Mouse (Mus musculus): ENCODE data around the gene Glyctk. TPM values are rescaled to one million over a fixed set of nuclear protein-coding genes. Genes with fewer than 3 reads are reported as not detected.
"Not testable (repeated sequence)": the region's sequence is repeated elsewhere in the genome, so short reads cannot be mapped to it uniquely, and the experiment has no call there.

Glyctk gene
- polyA plus RNA-seq, 1 experiment from 2014 or later = 3.0 TPM

DNA sequence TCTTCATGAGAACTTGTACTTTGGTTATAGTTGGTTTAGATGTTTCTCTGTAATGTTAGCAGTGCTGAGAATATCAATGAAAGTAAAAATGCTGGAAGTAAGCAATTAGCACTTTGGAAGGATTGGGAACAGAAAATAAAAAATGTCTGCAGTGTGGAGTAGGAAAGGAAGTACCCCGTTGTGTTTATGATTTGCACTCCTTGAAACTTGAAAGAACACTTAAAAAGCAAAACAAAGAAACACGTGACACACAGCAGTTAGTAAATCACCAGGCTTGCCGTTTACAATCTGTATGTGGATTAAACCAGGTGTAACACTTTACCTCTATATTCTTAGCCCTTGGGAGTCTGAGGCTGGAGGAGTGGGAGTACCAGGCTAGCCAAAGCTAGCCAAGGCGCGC, 18.8 kb upstream of the Glyctk start:
- Histone ChIP-seq H3K27ac (replicated peaks) (no peak overlapping the region), H3K27me3 (no peaks in the 10 kb centered on the region), H3K9me3 (replicated peaks) (no peaks in the 10 kb centered on the region), H3K4me2 (replicated peaks) (no peak overlapping the region), H3K4me1 (peaks cover 23% of the 10 kb centered on the region), H3K36me3 (peaks cover 46% of the 10 kb centered on the region), H3K4me3 (replicated peaks) (no peak overlapping the region), H3K9ac (no peak overlapping the region)
- WGBS = 73% methylated on average over 5 of the region's 5 CpGs
- no peak for ATAC-seq (ENCODE audit: insufficient number of reproducible peaks, low FRiP score, low TSS enrichment, low read depth)

DNA sequence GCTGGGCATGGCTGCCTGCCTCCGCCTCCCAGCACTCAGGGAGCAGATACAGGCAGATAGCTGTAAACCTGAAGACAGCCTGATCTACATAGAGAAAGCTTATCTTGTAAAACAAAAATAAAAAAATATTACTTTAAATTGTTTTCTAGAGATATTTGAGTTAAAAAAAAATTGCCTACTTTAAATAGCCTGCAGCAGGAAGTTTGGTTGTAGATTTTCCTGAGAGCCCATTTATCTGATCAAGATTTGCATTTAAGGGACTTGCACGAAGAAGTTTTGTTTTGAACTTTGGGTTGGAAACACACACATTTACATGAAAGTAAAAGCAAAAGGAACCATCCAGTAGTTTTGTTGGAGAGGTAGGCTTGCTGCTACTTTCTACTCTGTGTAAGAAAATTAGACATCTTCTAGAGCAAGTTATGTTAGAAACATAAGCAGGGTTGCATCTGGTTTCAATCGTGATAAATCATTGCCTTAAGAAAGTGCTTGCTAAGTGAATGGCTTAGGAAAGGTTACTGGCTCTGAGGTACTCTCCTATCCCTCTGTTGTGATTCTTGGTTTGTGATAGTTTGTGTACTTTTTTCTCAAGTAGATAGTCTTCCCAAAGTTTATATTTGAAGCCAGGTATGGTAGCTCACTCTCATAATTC, 17.7 kb upstream of the Glyctk start:
- no peak overlapping the region for H3K4me2 ChIP-seq (replicated peaks)
- H3K27me3 ChIP-seq = no peaks in the 10 kb centered on the region
- no peak overlapping the region for H3K4me3 ChIP-seq (replicated peaks)
- no peak overlapping the region for H3K27ac ChIP-seq (replicated peaks)
- no peak overlapping the region for H3K9ac ChIP-seq
- WGBS = 45% methylated on average over 3 of the region's 3 CpGs
- peaks cover 36% of the 10 kb centered on the region for H3K36me3 ChIP-seq
- no peaks in the 10 kb centered on the region for H3K9me3 ChIP-seq (replicated peaks)
- peaks cover 23% of the 10 kb centered on the region for H3K4me1 ChIP-seq
- ATAC-seq (ENCODE audit: insufficient number of reproducible peaks, low FRiP score, low TSS enrichment, low read depth) = no peak

DNA sequence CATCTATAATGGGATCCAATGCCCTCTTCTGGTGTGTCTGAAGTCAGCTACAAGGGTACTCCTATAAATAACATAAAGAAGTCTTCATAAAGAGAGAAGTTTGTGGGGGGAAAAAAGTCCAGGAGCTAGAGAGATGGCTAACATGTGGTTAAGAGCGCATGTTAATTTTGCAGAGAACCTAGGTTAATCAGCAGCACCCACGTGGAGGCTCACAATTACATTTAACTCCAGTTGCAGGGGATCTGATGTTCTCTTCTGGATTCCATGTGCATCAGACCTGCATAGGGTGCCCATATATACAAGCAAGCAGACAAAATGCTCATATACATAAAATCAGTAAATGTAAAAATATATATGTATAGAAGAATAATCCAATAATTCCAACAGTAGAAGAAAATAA, 15.4 kb upstream of the Glyctk start:
- no peak overlapping the region for H3K9ac ChIP-seq
- peak overlapping the region; percentile 85 for H3K4me2 ChIP-seq (replicated peaks)
- peak overlapping the region; percentile 79 for H3K4me3 ChIP-seq (replicated peaks)
- H3K27me3 ChIP-seq = no peaks in the 10 kb centered on the region
- H3K27ac ChIP-seq (replicated peaks) = no peak overlapping the region
- 41% methylated on average over 2 of the region's 2 CpGs for WGBS
- peaks cover 30% of the 10 kb centered on the region for H3K4me1 ChIP-seq
- no peaks in the 10 kb centered on the region for H3K9me3 ChIP-seq (replicated peaks)
- peaks cover 19% of the 10 kb centered on the region; the same call in 1 of the 2 replicates for H3K36me3 ChIP-seq
- ATAC-seq (ENCODE audit: insufficient number of reproducible peaks, low FRiP score, low TSS enrichment, low read depth) = no peak

DNA sequence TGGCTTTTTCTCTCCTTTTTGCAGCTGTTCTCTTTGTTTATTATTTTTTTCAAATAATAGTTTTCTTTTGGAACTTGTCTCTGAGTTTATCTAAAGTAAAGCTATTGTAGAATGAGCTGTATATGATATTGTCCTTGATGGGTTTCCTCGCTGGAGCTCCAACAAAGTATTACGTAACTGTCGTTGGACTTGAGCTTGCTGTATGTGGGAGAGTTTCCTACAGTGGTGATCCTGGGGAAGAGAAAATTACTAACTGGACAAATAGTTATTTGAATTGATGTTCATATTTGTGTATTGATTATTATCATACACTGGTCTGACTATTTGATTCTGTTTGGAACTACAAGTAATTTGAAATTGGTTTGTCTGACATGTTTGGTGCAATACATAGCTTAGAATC, 14.6 kb upstream of the Glyctk start:
- peak overlapping the region; percentile 89; the same call in 1 of the 2 replicates for H3K9ac ChIP-seq

DNA sequence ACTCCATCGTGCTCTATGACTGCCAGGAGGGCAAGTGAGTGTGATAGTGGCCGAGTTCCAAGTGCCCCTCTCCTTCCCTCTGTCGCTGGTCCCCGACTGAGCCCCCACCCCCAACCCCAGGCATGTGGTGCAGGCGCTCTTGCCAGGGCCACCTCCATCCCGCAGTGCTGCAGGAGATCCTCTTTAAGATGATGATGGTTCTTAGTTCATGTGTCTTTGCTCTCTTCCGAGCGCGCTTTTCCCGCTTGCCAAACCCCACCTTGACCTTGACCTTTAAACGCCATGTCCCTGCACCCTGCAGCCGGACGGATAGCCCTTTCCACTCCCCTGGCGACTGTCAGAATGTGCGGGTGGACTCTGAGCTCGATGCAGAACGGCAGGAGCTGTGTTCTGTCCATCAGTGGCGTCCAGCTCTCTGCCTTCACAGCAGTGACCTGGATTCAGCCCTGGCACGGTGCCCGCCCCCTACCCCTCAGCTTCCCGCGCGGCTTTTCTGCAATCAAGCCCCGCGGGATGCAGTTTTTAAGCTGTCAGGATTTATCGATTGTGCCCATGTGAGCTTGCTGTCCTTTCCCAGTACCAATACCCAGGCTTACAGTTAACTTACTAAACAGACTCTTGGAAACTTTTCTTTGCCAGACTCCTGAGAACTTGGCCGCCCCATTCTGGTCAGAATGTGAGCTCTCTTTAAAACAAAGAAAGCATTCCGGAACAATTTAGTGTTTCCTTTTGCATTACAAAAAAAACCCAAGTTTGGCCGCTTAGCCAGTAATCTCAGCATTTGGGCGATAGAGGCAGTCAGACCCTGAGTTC, 13.6 kb upstream of the Glyctk start:
- Histone ChIP-seq H3K9me3 (replicated peaks) (no peaks in the 10 kb centered on the region), H3K9ac (peak overlapping the region; percentile 89), H3K4me3 (replicated peaks) (peak overlapping the region; percentile 79), H3K36me3 (0 out of 2 replicates have a peak, but pooled peaks cover 2% of the 10 kb centered on the region), H3K27ac (replicated peaks) (peak overlapping the region; percentile 99), H3K4me1 (peaks cover 30% of the 10 kb centered on the region), H3K27me3 (no peaks in the 10 kb centered on the region), H3K4me2 (replicated peaks) (peak overlapping the region; percentile 85)
- under 1% methylated on average over 30 of the region's 30 CpGs for WGBS
- peak; percentile 70 for ATAC-seq (ENCODE audit: insufficient number of reproducible peaks, low FRiP score, low TSS enrichment, low read depth)

More for the DNA sequence above, 14.6 kb upstream of the Glyctk start:
- H3K4me2 ChIP-seq (replicated peaks) = peak overlapping the region; percentile 85
- peaks cover 30% of the 10 kb centered on the region for H3K4me1 ChIP-seq
- no peak overlapping the region for H3K27ac ChIP-seq (replicated peaks)
- no peaks in the 10 kb centered on the region for H3K27me3 ChIP-seq
- no peak for ATAC-seq (ENCODE audit: insufficient number of reproducible peaks, low FRiP score, low TSS enrichment, low read depth)
- H3K36me3 ChIP-seq = peaks cover 12% of the 10 kb centered on the region; the same call in 1 of the 2 replicates
- no peaks in the 10 kb centered on the region for H3K9me3 ChIP-seq (replicated peaks)
- 11% methylated on average over 3 of the region's 3 CpGs for WGBS
- H3K4me3 ChIP-seq (replicated peaks) = peak overlapping the region; percentile 79

DNA sequence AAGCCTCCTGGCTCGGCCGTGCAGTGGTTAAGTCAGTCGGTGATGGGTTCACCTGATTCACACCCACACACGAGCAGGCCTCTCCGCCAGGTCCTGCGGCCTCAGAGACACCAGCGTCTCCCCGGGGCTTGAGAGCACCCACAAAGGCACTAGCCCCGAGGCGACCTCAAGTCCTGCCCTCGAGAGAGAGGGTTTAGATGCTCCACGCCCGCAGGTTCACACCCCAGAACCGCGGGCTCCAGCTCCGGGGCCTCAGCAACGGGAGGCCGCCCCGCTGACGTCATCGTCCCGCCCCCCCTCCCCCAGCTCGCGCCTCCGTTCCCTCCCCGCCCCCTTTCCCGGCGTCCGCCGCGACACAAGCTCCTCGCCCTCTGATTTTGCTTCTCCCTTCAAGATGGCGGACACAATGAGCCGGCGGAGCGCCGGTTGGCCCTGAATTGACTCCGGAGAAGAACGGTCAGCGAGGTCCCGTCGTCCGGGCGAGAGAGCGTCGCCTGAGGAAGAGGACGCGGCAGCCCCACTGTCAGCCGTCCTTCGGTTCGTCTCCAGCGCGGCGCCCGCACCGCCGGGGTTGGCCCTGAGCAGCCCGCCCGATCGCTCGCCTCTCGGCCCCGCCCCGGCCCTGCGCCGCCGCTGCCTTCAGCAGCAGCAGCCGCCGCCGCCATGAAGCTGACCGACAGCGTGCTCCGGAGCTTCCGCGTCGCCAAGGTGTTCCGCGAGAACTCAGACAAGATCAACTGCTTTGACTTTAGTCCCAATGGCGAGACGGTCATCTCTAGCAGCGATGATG, 12.8 kb upstream of the Glyctk start, which contains the start of gene Wdr82:
Gene Wdr82, plus strand, starts transcription at position 373 of the 790 bp plus-strand sequence.
- Histone ChIP-seq H3K4me2 (replicated peaks) (peak within 1 kb of the TSS; percentile 85), H3K9me3 (replicated peaks) (no peaks in the 10 kb centered on the region), H3K27ac (replicated peaks) (peak within 1 kb of the TSS; percentile 99), H3K9ac (peak within 1 kb of the TSS; percentile 89), H3K4me3 (replicated peaks) (peak within 1 kb of the TSS; percentile 79), H3K4me1 (peaks cover 30% of the 10 kb centered on the region), H3K27me3 (no peaks in the 10 kb centered on the region), H3K36me3 (no peaks in the 10 kb centered on the region)
- WGBS = under 1% methylated on average over 75 of the region's 81 CpGs
- peak; percentile 94 for ATAC-seq (ENCODE audit: insufficient number of reproducible peaks, low FRiP score, low TSS enrichment, low read depth)

DNA sequence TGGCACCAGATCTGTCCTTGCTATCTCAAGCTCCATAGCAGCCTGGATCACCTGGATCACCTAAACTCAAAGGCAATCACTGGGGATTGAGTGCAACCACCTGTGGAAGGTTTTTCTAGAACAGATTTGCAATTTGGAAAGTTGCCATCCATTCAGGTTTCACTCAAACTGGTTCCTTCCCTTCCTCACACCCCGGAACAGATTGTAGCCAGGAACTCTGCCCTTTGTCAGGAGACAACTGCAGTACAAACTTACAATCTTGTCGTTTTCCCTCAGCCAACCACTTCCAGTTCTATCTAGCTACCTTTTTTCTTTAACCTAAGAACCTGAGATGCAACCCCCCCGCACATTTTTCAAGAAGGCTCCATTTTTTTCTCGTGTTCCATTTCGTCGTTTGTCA, 12.0 kb upstream of the Glyctk start:
- Histone ChIP-seq H3K27ac (replicated peaks) (no peak overlapping the region), H3K9me3 (replicated peaks) (no peaks in the 10 kb centered on the region), H3K27me3 (no peaks in the 10 kb centered on the region), H3K4me3 (replicated peaks) (peak overlapping the region; percentile 79), H3K4me2 (replicated peaks) (peak overlapping the region; percentile 85), H3K9ac (no peak overlapping the region; the same call in 1 of the 2 replicates), H3K4me1 (peaks cover 24% of the 10 kb centered on the region), H3K36me3 (no peaks in the 10 kb centered on the region)
- 26% methylated on average over 6 of the region's 6 CpGs for WGBS
- no peak for ATAC-seq (ENCODE audit: insufficient number of reproducible peaks, low FRiP score, low TSS enrichment, low read depth)

DNA sequence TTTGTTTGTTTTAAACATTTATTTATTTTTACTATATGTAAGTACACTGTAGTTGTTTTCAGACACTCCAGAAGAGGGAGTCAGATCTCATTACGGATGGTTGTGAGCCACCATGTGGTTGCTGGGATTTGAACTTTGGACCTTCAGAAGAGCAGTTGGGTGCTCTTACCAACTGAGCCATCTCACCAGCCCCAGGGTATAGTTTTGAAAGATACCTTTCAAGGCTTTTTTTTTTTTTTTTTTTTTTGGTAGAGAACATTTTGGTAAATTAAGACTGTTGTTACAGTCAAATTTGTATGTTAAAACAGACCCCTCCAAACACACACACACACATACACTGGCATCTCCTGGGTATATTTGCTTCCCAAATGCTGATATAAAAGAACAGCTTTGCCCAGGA, 11.1 kb upstream of the Glyctk start:
- H3K27ac ChIP-seq (replicated peaks); H3K9me3 ChIP-seq (replicated peaks); H3K4me2 ChIP-seq (replicated peaks); H3K27me3 ChIP-seq; H3K4me3 ChIP-seq (replicated peaks); ATAC-seq (ENCODE audit: insufficient number of reproducible peaks, low FRiP score, low TSS enrichment, low read depth); H3K9ac ChIP-seq; H3K36me3 ChIP-seq: not testable (repeated sequence)
- WGBS = 71% methylated on average over 1 of the region's 1 CpGs
- peaks cover 17% of the 10 kb centered on the region for H3K4me1 ChIP-seq

DNA sequence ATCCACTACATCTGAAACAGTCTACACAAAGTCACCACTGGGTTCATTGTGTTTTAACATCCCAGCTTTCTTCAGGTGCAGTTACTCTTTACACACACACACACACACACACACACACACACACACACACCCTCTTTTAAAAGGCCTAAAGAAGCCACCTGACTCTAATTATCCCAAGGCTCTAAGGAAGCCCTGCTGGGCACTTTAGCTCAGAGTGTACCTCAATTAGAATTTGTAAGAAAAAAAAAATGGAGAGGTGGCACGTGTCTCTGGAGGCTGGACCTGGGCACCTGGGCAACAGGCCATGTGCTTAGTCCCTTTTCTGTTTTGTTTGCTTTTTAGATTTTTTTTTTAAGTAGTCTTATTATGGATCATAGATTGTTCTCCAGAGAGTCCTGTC, 9.8 kb upstream of the Glyctk start:
- ATAC-seq (ENCODE audit: insufficient number of reproducible peaks, low FRiP score, low TSS enrichment, low read depth) = no peak
- 27% methylated on average over 1 of the region's 1 CpGs for WGBS

DNA sequence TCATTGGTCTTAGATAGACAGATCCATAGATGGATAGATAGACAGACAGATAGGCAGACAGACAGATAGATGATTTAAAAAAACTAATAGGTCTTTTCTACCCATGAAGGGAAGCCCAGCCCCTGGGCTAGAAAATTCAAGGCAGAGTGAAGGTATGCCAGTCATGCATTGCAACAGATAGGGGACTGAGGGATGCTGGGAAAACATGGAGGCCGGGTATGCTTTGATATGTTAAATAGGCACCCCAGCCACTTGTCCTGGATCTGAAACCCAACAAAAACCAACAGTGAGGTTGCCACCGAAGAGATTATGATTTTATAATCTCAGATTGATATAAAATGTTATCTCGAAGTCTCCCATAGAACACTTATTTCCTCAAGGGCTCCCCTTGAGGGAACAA, 9.3 kb upstream of the Glyctk start:
- Histone ChIP-seq H3K4me2 (replicated peaks) (no peak overlapping the region), H3K36me3 (no peaks in the 10 kb centered on the region), H3K27ac (replicated peaks) (no peak overlapping the region), H3K9me3 (replicated peaks) (no peaks in the 10 kb centered on the region), H3K9ac (no peak overlapping the region), H3K4me3 (replicated peaks) (no peak overlapping the region), H3K4me1 (peaks cover 7% of the 10 kb centered on the region), H3K27me3 (no peaks in the 10 kb centered on the region)
- no peak for ATAC-seq (ENCODE audit: insufficient number of reproducible peaks, low FRiP score, low TSS enrichment, low read depth)
- WGBS = 74% methylated on average over 3 of the region's 3 CpGs

More for the DNA sequence above, 9.8 kb upstream of the Glyctk start:
- Histone ChIP-seq H3K9ac (no peak overlapping the region), H3K27ac (replicated peaks) (no peak overlapping the region), H3K27me3 (no peaks in the 10 kb centered on the region), H3K4me1 (peaks cover 7% of the 10 kb centered on the region), H3K9me3 (replicated peaks) (no peaks in the 10 kb centered on the region), H3K4me3 (replicated peaks) (no peak overlapping the region), H3K4me2 (replicated peaks) (no peak overlapping the region), H3K36me3 (no peaks in the 10 kb centered on the region)

DNA sequence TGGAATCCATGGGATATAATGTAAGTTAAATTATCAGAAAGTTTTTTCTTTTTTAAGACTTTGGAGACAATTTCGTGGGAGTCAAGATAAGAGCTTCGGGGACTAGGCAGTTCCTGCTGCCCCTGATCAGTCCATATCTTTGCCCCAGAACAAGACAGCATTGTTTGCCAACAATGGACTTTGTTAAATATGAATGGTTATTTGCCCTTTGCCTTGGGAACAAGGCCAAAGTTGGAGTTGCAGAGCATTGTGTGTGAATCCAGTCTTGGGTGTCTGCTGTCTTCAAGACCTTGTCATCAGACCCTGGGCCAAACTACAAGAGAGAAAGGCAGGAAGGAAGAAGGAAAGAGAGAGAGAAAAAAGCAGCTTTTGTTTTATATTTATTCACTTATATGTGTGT, 8.8 kb upstream of the Glyctk start:
- H3K9ac ChIP-seq = no peak overlapping the region
- no peaks in the 10 kb centered on the region for H3K9me3 ChIP-seq (replicated peaks)
- peaks cover 7% of the 10 kb centered on the region for H3K4me1 ChIP-seq
- no peak overlapping the region for H3K27ac ChIP-seq (replicated peaks)
- no peaks in the 10 kb centered on the region for H3K27me3 ChIP-seq
- 83% methylated on average over 2 of the region's 2 CpGs for WGBS
- H3K4me2 ChIP-seq (replicated peaks) = no peak overlapping the region
- ATAC-seq (ENCODE audit: insufficient number of reproducible peaks, low FRiP score, low TSS enrichment, low read depth) = no peak
- no peak overlapping the region for H3K4me3 ChIP-seq (replicated peaks)
- H3K36me3 ChIP-seq = no peaks in the 10 kb centered on the region

Data from embryonic facial prominence, embryonic 15.5 days (tissue).